Mouse (Mus musculus) urinary bladder, postnatal 4 days (tissue): ENCODE measurements around the gene Rnase1.

Source experiments
- DNase-seq, 2 experiments: peaks; one replicate each; pipeline ENCODE4 v3.0.0; 2021 to 2022; ENCODE audit warnings: low spot score in 2 of 2

Rnase1 gene

GRCm38 (mm10) chr14:51142119-51142518 is 4.5 kb downstream of the Rnase1 start:
- DNase-seq: no peak

GRCm38 (mm10) chr14:51140342-51140741 is 6.2 kb downstream of the Rnase1 start:
- no peak for DNase-seq

- DNase-seq: no peak
Measured at GRCm38 (mm10) chr14:51132372-51132771, 14.2 kb downstream of the Rnase1 start.

GRCm38 (mm10) chr14:51131086-51131815 is 15.3 kb downstream of the Rnase1 start:
- DNase-seq: no peak

- DNase-seq: no peak
Measured at GRCm38 (mm10) chr14:51130315-51130940, 16.2 kb downstream of the Rnase1 start.

- DNase-seq: no peak
Measured at GRCm38 (mm10) chr14:51129624-51129975, 17.0 kb downstream of the Rnase1 start.

GRCm38 (mm10) chr14:51128775-51129623 is 17.6 kb downstream of the Rnase1 start:
- no peak for DNase-seq

- DNase-seq: no peak
Measured at GRCm38 (mm10) chr14:51127648-51128258, 18.8 kb downstream of the Rnase1 start.

GRCm38 (mm10) chr14:51125684-51126083 is 20.9 kb downstream of the Rnase1 start:
- no peak for DNase-seq

- DNase-seq: no peak
Measured at GRCm38 (mm10) chr14:51113916-51114560, 32.5 kb downstream of the Rnase1 start, which contains the start of gene Eddm3b. Eddm3b (plus strand) TSS chr14:51114426.

- no peak for DNase-seq
Measured at GRCm38 (mm10) chr14:51113476-51113875, 33.1 kb downstream of the Rnase1 start.

- DNase-seq: no peak
Measured at GRCm38 (mm10) chr14:51111966-51112365, 34.6 kb downstream of the Rnase1 start.

- no peak for DNase-seq
Measured at GRCm38 (mm10) chr14:51106449-51106967, 40.1 kb downstream of the Rnase1 start.

GRCm38 (mm10) chr14:51104366-51104765 is 42.2 kb downstream of the Rnase1 start:
- DNase-seq: no peak

GRCm38 (mm10) chr14:51103217-51103616 is 43.4 kb downstream of the Rnase1 start:
- DNase-seq: peak; percentile 39 to 73

GRCm38 (mm10) chr14:51101284-51101683 is 45.3 kb downstream of the Rnase1 start:
- DNase-seq: no peak

GRCm38 (mm10) chr14:51098921-51099320 is 47.7 kb downstream of the Rnase1 start:
- no peak for DNase-seq

- DNase-seq: peak in 1 of 2 experiments; percentile 68
Measured at GRCm38 (mm10) chr14:51098300-51098699, 48.3 kb downstream of the Rnase1 start.

GRCm38 (mm10) chr14:51095736-51096524 is 50.7 kb downstream of the Rnase1 start:
- DNase-seq: no peak
